Mouse (Mus musculus) hindbrain, embryonic 11.5 days (tissue): Measurements from ENCODE around the gene Spn. TPM values are rescaled to one million over a fixed set of nuclear protein-coding genes. Genes with fewer than 3 reads are reported as not detected.

Experiments
- ATAC-seq: fragments of 200-750 bp; cut with Nextera tagmentation; 2 replicates; pipeline ENCODE4 v1.8.0; 2017; ENCODE audit warnings: mild to moderate bottlenecking, moderate TSS enrichment, moderate library complexity; ENCODE audit not compliant: low FRiP score
- DNase-seq: peaks from one replicate; pipeline ENCODE4 v3.0.0-alpha.2; 2015; ENCODE audit warnings: low spot score
- H3K27ac ChIP-seq: fragments of 300-500 bp; sonication (generic); 2 replicates; pipeline ENCODE4 v1.5.1; 2014; ENCODE audit warnings: mild to moderate bottlenecking, low read depth, low read length
- H3K27me3 ChIP-seq: fragments of 300-500 bp; sonication (generic); 2 replicates; pipeline ENCODE4 v1.6.1; 2014; ENCODE audit warnings: mild to moderate bottlenecking, low read length, moderate library complexity, mixed read lengths; ENCODE audit not compliant: control insufficient read depth, insufficient read depth
- H3K36me3 ChIP-seq: fragments of 300-500 bp; sonication (generic); 2 replicates; pipeline ENCODE4 v1.6.1; 2014; ENCODE audit warnings: mild to moderate bottlenecking, low read length, moderate library complexity, mixed read lengths; ENCODE audit not compliant: control insufficient read depth, insufficient read depth
- H3K4me1 ChIP-seq: fragments of 300-500 bp; sonication (generic); replicated peaks from 2 replicates; pipeline ENCODE4 v1.6.1; 2014; ENCODE audit warnings: low read length, mixed read lengths; ENCODE audit not compliant: control insufficient read depth, insufficient read depth
- H3K4me2 ChIP-seq: fragments of 300-500 bp; sonication (generic); replicated peaks from 2 replicates; pipeline ENCODE4 v1.6.1; 2014; ENCODE audit warnings: mild to moderate bottlenecking, low read depth, low read length
- H3K4me3 ChIP-seq: fragments of 300-500 bp; sonication (generic); 2 replicates; pipeline ENCODE4 v1.5.1; 2014; ENCODE audit warnings: low read depth, low read length
- H3K9ac ChIP-seq: fragments of 300-500 bp; sonication (generic); 2 replicates; pipeline ENCODE4 v1.6.1; 2014; ENCODE audit warnings: low read depth, low read length
- H3K9me3 ChIP-seq: fragments of 300-500 bp; sonication (generic); 2 replicates; pipeline ENCODE4 v1.6.1; 2016; ENCODE audit warnings: low read length; ENCODE audit not compliant: control insufficient read depth
- WGBS: fragments of 180-500 bp; shearing (Covaris S2); extraction: QIAGEN DNeasy Blood & Tissue Kit; methylation state at CpG from one replicate; pipeline ENCODE4 v1.1.7; 2014; 5-methylcytosine and 5-hydroxymethylcytosine counted together
- polyA plus RNA-seq: library from polyadenylated mRNA; unstranded; fragments of >200 nt; fragmentation: Nextera tagmentation; extraction: Ambion mirVana; gene quantifications from 2 replicates; pipeline ENCODE4 v1.2.1, GENCODE M21; 2014

Spn gene
- polyA plus RNA-seq, 1 experiment from 2014 or later, result 0.08 TPM

DNA sequence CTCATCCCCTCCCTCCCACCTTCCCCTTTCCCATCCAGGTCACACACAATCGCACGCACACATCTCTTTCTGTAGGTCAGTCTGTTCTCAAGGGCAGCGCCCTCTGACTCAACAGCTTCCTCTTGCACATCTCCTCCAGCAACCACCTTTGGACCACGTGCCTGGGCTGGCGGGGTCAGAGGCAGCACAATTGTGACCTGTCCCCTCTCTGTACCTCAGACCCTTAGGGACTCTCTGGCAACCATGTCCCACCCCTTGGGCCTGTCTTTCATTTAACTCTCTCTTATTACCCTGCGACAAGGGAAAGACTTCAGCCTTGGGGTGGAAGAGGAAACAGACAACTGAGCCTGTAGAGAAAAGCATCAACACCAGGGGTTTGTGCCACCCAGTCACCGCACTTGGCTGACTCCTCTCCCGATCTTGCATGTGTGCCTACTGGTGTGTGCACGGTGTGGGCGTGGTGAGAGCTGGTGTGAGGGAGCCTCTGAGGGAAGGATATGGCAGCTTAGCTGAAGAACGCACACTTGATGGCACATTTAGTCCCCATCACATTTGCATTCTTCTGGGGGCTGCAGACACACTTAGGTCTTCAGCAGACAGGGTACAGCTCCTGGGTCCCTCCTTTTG lies 2.7 kb downstream of the Spn start:
- no peak for ATAC-seq
- H3K4me2 ChIP-seq, result no peak overlapping the region
- H3K4me3 ChIP-seq, result no peak overlapping the region
- H3K36me3 ChIP-seq, result no peaks in the 10 kb centered on the region
- no peak overlapping the region for H3K9ac ChIP-seq
- DNase-seq, result no peak
- no peaks in the 10 kb centered on the region for H3K27me3 ChIP-seq
- 79% methylated on average over 11 of the region's 11 CpGs for WGBS
- no peak overlapping the region for H3K27ac ChIP-seq
- H3K9me3 ChIP-seq, result no peaks in the 10 kb centered on the region
- H3K4me1 ChIP-seq, result no peaks in the 10 kb centered on the region

DNA sequence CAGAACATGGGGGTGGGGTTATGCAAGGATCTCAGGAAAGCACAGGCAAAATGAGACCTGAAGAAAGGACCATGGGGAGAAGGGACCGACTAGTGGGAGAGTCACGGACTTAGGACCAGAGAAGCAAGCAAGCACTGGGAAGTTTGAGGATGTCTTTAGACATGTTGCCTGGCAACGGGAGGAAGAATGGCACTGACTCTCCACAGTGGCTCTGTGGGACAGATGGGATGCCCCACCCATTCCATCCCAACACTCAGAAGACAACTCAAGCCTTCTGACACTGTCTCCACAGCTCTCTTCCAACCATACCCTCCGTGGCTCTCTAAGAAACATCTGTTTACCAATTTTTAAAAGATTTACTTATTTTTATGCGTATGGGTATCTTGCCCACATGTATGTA lies 4.5 kb downstream of the Spn start:
- Histone ChIP-seq H3K9me3 (no peaks in the 10 kb centered on the region), H3K4me3 (no peak overlapping the region), H3K36me3 (no peaks in the 10 kb centered on the region), H3K4me1 (no peaks in the 10 kb centered on the region), H3K27me3 (no peaks in the 10 kb centered on the region), H3K9ac (no peak overlapping the region), H3K4me2 (no peak overlapping the region), H3K27ac (no peak overlapping the region)
- ATAC-seq, result no peak
- WGBS, result 46% methylated on average over 5 of the region's 5 CpGs
- DNase-seq, result no peak

DNA sequence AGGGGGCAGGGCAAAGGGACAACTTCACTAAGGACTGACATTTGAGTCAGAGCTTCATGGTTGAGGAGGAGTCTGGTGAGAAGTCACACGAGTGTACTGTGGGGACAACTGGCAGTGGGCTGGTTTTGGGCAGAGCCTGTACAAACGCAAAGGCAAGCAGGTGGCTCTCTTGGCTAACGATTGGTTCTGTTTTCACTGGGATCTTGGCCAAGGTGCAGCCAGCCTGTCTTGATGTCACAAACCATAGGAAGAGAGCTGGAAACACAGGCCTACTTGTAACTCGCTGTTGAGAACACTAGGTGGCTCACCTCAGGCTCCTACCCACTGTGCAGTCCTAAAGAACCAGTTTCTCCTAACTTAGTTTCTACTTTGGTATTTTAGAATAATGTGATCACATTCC lies 8.0 kb downstream of the Spn start:
- Histone ChIP-seq H3K4me2 (no peak overlapping the region), H3K9me3 (no peaks in the 10 kb centered on the region), H3K4me3 (no peak overlapping the region), H3K4me1 (no peaks in the 10 kb centered on the region), H3K27ac (no peak overlapping the region), H3K36me3 (no peaks in the 10 kb centered on the region), H3K27me3 (no peaks in the 10 kb centered on the region), H3K9ac (no peak overlapping the region)
- DNase-seq (peak; percentile 42), ATAC-seq (no peak)
- 21% methylated on average over 4 of the region's 4 CpGs for WGBS

DNA sequence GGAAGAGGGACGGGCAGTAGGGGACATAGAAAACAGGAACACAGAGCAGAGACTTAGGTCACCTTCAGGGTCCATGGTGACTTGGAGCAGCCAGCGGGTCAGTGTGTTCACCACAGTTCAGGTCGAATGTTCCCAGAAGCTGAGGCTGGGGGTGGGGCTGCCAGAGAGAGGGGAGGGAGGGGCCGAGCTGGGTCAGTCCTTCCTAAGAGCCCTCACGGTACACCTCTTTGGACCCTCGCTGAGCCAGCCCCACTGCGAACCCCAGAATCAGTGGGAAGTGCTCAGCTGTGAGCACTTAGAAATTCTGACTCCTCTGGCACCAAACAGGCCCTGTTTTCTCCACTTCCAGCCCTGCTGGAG lies 15.7 kb downstream of the Spn start, which contains the start of gene Qprt:
Gene Qprt, minus strand, starts transcription at position 316 of the 360 bp plus-strand sequence.
- no peak for ATAC-seq
- Histone ChIP-seq H3K4me3 (0 out of 2 replicates have a peak within 1 kb of the TSS, but pooled peaks have one; percentile 4), H3K27ac (no peak within 1 kb of the TSS), H3K27me3 (peaks cover 13% of the 10 kb centered on the region), H3K36me3 (no peaks in the 10 kb centered on the region), H3K9me3 (no peaks in the 10 kb centered on the region), H3K9ac (0 out of 2 replicates have a peak within 1 kb of the TSS, but pooled peaks have one; percentile 2), H3K4me1 (0 out of 2 replicates have a peak, but pooled peaks cover 2% of the 10 kb centered on the region), H3K4me2 (peak within 1 kb of the TSS; percentile 24)
- DNase-seq, result no peak
- WGBS, result 1% methylated on average over 6 of the region's 7 CpGs

DNA sequence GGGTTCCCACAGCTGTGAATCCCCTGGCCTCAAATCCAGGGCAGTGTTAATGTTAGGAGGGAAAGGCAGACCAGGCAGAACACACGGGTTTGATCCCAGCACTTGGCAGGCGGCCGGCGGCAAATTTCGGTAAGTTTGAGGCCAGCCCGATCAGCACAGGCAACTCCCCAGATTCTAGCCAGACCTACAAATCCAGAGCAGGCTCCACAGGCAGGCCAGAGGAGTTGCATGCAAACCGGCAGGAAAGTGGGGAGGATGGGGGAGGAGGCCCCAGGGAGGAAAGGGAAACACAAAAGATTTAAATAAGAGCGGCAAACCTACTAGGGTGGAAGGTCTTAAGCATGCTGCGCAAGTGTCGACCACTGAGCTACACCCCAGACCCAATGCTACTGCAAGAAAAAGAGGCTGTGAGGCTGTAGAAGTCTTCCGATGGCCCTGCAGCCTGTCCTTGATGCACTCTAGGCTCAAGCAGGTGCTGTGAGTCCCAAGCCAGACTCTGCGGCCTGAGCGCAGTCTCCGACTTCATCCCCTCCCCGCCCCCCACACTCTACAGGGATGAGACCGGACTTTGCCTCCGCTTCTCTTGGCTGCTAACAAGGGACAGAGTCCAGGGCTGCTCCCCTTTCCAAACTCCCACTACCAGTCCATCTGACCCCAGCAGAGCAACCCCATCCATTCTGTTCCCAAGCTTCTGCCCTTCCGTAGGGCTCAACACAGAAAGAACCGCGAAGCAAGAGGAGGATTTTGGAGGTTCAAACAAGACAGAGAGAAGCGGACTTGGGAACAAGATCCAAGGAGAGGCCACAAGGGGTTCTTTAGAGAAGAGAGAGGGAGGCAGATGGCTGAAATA lies 16.3 kb downstream of the Spn start:
- ATAC-seq (no peak), DNase-seq (peak; percentile 45)
- H3K9me3 ChIP-seq, result no peaks in the 10 kb centered on the region
- H3K36me3 ChIP-seq, result no peaks in the 10 kb centered on the region
- H3K4me2 ChIP-seq, result peak overlapping the region; percentile 24
- peaks cover 13% of the 10 kb centered on the region for H3K27me3 ChIP-seq
- no peak overlapping the region for H3K27ac ChIP-seq
- 6% methylated on average over 21 of the region's 21 CpGs for WGBS
- H3K4me1 ChIP-seq, result 0 out of 2 replicates have a peak, but pooled peaks cover 2% of the 10 kb centered on the region
- 0 out of 2 replicates have a peak overlapping the region, but pooled peaks have one; percentile 4 for H3K4me3 ChIP-seq
- 0 out of 2 replicates have a peak overlapping the region, but pooled peaks have one; percentile 2 for H3K9ac ChIP-seq

DNA sequence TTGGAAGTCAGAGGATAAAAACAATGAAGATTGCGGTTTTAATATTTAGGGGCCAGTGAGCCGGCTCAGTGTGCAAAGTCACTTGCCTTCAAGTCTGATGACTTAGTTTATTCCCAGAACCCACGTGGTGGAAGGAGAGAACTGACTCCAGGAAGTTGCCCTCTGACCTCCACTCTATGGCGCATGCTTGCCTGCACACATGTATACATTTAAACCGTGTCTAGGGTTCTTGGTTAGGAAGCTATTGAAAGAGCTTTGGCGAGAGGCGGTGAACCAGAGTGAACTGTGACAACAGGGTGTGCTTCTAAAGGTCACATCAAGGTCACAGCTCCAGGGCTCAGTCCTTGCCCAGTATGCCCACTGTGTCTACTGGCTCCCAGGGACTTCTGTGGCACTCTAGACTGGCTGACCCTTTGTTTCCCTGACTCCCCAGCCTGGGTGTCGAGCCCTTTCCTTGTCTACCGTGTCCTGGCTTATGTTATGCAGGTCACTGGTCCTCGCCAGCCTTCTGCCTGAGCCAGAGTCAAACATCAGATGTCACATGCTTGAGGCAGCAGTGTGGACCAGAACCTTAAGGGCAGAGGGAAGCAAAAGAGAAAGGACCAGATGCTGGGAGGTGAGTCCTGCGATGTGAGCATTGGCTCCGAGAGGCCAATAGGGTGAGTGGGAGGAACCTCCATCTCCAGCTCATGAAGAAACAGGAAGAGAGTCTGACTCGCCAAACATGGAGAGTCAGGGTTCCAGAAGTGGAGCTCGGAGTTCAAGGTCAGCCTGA lies 18.8 kb downstream of the Spn start:
- H3K9me3 ChIP-seq, result no peaks in the 10 kb centered on the region
- H3K4me2 ChIP-seq, result no peak overlapping the region
- no peaks in the 10 kb centered on the region for H3K36me3 ChIP-seq
- no peak overlapping the region for H3K9ac ChIP-seq
- ATAC-seq (no peak), DNase-seq (no peak)
- H3K27me3 ChIP-seq, result peaks cover 13% of the 10 kb centered on the region
- H3K4me3 ChIP-seq, result no peak overlapping the region
- 40% methylated on average over 14 of the region's 14 CpGs for WGBS
- H3K27ac ChIP-seq, result no peak overlapping the region
- 0 out of 2 replicates have a peak, but pooled peaks cover 2% of the 10 kb centered on the region for H3K4me1 ChIP-seq

DNA sequence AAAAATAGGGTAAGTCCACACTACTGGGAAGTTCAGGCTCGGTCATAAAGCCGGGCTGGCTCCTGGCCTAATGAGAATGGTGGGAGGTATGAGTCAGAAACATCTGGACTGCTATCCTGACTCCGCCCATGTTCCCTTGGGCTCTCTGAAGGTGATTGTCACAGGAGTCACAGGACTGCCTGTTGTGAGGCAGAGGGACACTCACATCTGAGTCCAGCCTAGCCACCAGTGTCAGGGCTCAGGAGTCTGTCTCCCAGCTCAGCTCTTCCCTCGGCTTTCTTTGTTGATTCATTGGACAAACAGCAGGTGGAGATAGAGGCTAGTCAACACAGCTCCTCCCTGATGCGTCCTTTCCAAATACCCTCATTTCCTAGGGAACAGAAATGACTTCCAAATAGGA lies 19.7 kb downstream of the Spn start:
- no peak overlapping the region for H3K9ac ChIP-seq
- H3K4me2 ChIP-seq, result no peak overlapping the region
- ATAC-seq (no peak), DNase-seq (peak; percentile 30)
- 44% methylated on average over 5 of the region's 5 CpGs for WGBS
- H3K9me3 ChIP-seq, result no peaks in the 10 kb centered on the region
- H3K27me3 ChIP-seq, result peaks cover 11% of the 10 kb centered on the region
- no peak overlapping the region for H3K4me3 ChIP-seq
- H3K27ac ChIP-seq, result no peak overlapping the region
- no peaks in the 10 kb centered on the region for H3K36me3 ChIP-seq
- 0 out of 2 replicates have a peak, but pooled peaks cover 2% of the 10 kb centered on the region for H3K4me1 ChIP-seq

DNA sequence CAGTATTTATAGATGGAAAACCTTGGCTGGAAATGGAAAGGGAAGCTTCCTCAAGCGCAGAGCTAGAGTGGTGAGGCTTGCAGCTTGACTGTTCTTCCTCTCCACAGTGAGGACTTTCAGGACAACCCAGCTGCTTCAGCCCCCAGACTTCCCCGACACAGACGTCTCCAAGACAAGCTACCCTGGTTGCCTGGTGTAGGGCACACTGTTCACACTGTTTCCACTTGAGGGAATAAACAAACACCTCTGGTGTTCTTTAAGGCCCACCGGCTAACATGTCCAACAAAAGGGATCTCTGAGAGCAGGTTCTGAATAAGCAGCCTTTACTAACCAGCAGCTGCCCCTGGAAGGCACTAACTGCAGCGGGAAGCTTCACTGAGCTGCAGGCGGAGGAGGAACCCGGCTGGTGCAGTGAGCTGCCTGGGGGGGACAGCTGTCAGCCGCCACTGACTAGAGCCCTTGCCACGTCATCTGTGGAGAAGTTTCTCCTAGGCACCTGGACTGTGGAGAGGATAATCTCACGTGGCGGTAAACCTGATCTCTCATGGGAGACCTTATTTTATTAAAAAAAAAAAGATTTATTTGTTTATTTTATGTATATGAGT lies 21.2 kb downstream of the Spn start:
- Histone ChIP-seq H3K36me3 (no peaks in the 10 kb centered on the region), H3K9ac (no peak overlapping the region), H3K27me3 (peaks cover 6% of the 10 kb centered on the region), H3K9me3 (no peaks in the 10 kb centered on the region), H3K27ac (no peak overlapping the region), H3K4me1 (no peaks in the 10 kb centered on the region), H3K4me3 (no peak overlapping the region), H3K4me2 (no peak overlapping the region)
- ATAC-seq (no peak), DNase-seq (peak; percentile 13)
- 45% methylated on average over 11 of the region's 11 CpGs for WGBS
